Mouse (Mus musculus) adrenal gland, postnatal 4 days (tissue): ENCODE results near the gene Zfp738. TPM values are rescaled to one million over a fixed set of nuclear protein-coding genes. Genes with fewer than 3 reads are reported as not detected.
"Not testable (repeated sequence)": the region's sequence is repeated elsewhere in the genome, so short reads cannot be mapped to it uniquely, and the experiment has no call there.

Source experiments
- DNase-seq, 2 experiments: peaks; one replicate each; pipeline ENCODE4 v3.0.0; 2021 to 2022; ENCODE audit warnings: low spot score in 2 of 2, mixed read lengths in 2 of 2
- long read RNA-seq, 2 experiments: library from polyadenylated mRNA; stranded (forward); transcript quantifications; one replicate each; pipeline ENCODE4 v2.0.0; 2021
- total RNA-seq, 2 experiments: library from RNA; stranded (reverse); gene quantifications; 2 replicates each; pipeline ENCODE4 v1.2.3; 2021

Gene Zfp738
- 10 to 100 TPM; 15.9 to 17.5 TPM for total RNA-seq
- long read RNA-seq, experiment 1, partial matches to known transcripts = 0 of 4 reads
- long read RNA-seq, experiment 1, other reads (novel, unspliced or antisense) = 2 of 4 reads
- long read RNA-seq, experiment 2, full-length matches to known transcripts = 5 of 6 reads
- long read RNA-seq, experiment 2, partial matches to known transcripts = 0 of 6 reads
- long read RNA-seq, experiment 2, other reads (novel, unspliced or antisense) = 1 of 6 reads

GRCm38 (mm10) chr13:67686971-67687370 lies at the start of gene Zfp738:
Gene Zfp738, minus strand, starts transcription at chr13:67687071.
- DNase-seq = no peak

- not testable (repeated sequence) for DNase-seq
These were observed 47.5 kb upstream of the Zfp738 start for GRCm38 (mm10) chr13:67734391-67734790.

- DNase-seq = not testable (repeated sequence)
These were observed 42.6 kb upstream of the Zfp738 start for GRCm38 (mm10) chr13:67729441-67729840.

DNA sequence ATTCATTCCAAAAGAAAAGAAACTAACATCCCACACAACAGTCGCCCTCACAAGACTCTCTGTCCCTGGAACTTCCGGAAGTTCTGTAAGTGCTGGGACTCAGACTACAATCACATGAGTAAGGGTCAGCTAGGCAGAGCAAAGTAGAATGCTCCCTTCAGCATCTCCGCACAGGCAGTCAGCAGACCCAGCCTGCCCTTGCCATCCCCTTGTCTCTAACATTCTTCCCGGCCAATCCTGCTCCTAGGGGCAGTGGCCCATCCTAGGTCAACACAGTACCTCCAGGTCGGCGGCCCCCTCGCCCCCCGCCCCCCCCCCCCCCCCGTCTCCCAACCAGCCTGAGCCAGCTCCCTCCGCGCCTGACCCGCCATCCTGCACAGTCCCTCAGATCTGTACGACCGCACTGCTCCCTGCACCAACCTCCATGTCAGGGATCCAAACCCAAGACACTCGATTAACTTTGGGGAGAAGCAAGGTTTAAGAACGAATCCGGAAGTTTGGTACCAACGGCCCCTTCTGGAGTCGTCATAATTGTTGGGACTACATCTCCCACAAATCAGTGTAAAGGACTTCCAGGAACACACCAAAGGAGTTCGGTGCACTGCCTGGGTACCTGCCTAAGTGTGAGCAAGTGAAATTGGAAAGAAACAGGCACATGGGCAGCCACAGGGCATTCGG lies 41.9 kb upstream of the Zfp738 start, which contains the start of gene Zfp65:
Zfp65 (minus strand) TSS at position 533 of the 678 bp plus-strand sequence.
- DNase-seq = peak; percentile 9 to 20

DNA sequence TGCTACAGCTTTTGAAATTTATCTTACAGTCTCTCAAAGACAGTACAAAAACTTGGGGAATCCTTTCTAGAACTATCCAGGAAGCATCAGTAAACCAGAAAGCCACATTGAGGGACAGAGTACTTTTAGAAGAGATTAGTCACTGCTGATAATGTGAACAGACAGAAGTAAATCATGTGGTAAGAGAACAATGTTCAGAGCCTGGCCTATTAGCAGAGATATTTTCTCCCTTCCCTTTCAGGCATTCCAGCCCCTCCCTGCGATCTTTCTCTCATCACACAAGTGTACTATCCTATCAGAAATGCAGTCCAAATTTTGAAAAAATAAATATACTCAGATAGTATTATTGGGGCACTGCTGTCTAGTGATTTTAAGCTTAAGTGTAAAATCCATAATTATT lies 41.2 kb upstream of the Zfp738 start:
- no peak for DNase-seq

DNA sequence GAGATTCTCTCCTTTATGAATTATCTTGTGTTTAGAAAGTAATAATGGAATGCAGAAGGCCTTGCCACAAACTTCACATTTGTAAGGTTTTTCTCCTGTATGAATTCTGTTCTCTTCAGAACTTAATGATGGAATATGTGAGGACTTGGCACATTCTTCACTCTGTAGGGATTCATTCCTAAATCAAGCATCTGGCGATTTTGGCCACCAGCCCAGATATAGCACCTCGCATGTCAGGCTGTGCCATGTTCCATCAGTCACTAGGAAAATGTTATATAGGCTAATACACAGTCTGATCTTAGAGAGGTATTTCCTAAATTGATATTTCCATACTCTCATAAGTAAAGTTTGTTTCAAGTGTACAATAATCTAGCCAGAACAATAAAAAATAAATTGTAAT lies 38.5 kb upstream of the Zfp738 start:
- not testable (repeated sequence) for DNase-seq

DNA sequence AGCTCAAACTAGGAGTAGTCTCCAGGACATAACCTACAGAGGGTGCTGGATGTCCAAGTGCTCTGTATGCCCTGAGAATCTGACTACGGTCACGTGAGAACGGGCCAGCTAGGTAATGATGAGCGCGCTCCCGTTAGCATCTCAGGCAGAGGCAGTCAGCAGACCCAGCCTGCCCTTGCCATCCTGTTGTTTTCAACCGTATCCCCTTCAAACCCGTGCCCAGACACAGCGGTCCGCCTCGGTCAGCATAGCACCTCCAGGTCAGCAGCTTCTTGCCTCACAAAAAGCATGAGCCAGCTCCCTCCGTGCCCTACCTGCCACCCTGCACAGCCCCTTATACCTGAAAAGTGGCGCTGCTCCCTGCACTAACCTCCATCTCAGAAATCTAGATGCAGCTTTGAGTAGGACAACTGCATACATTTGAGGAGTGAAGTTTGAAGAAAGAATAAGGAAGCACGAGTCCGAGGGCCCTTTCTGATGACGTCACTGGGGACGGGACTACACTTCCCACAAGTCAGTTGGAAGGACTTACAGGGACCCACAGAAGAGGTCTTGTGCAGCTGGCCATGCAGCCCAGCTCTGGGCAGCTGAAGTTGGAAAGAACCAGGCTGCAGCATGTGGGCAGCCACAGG lies 37.1 kb upstream of the Zfp738 start:
- peak; percentile 57 to 71 for DNase-seq

- not testable (repeated sequence) for DNase-seq
These were observed 3.0 kb downstream of the Zfp738 start for GRCm38 (mm10) chr13:67683841-67684240.

DNA sequence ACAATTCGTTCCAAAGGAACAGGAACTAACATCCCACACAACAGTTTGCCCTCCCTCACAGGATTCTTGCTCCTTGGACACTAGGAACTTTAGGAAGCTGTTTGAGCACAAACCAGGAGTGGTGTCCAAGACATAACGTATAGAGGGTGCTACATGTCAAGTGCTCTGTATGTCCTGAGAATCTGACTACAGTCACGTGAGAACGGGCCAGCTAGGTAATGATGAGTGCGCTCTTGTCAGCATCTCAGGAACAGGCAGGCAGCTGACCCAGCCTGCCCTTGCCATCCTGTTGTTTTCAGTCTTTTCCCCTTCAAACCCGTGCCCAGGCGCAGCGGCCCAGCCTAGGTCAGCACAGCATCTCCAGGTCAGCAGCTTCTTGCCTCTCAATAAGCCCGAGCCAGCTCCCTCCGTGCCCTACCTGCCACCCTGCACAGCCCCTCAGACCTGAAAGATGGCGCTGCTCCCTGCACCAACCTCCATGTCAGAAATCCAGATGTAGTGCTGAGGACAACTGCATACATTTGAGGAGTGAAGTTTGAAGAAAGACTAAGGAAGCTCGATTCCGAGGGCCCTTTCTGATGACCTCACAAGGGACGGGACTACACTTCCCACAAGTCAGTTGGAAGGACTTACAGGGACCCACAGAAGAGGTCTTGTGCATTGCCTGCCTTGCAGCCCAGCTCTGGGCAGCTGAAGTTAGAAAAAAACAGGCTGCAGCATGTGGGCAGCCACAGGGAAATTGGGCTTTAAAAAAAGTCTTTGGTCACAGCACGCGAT lies 3.7 kb downstream of the Zfp738 start:
- DNase-seq = peak; percentile 24 to 50

GRCm38 (mm10) chr13:67674902-67675301 lies 12.0 kb downstream of the Zfp738 start:
- DNase-seq = no peak

GRCm38 (mm10) chr13:67652496-67652895 lies 34.4 kb downstream of the Zfp738 start:
- no peak for DNase-seq

GRCm38 (mm10) chr13:67637294-67638007 lies 49.4 kb downstream of the Zfp738 start, which contains the start of the genes Gm49345 and Zfp729a:
Gene Gm49345, minus strand, starts transcription at chr13:67637769.
Gene Zfp729a, minus strand, starts transcription at chr13:67637791.
- peak; percentile 24 to 62 for DNase-seq

DNA sequence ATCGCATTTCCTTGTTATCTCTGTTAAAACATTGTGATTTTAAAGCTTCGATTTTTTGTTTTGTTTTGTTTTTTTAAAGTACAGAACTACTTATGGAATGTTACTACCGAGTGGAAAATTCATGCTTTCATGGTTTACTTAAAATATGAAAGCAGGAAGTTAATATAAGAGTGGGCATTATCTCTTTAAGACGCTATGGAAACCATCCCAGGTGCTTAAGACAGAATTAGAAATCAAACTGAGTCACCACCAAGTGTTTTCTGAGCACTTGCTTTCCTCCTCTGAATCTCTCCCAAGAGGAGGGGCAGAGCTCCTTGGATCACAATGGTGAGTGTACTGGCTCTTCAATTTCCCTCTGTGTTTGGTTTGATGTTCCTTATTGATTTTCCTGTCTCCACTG lies 76.8 kb downstream of the Zfp738 start:
- no peak for DNase-seq

DNA sequence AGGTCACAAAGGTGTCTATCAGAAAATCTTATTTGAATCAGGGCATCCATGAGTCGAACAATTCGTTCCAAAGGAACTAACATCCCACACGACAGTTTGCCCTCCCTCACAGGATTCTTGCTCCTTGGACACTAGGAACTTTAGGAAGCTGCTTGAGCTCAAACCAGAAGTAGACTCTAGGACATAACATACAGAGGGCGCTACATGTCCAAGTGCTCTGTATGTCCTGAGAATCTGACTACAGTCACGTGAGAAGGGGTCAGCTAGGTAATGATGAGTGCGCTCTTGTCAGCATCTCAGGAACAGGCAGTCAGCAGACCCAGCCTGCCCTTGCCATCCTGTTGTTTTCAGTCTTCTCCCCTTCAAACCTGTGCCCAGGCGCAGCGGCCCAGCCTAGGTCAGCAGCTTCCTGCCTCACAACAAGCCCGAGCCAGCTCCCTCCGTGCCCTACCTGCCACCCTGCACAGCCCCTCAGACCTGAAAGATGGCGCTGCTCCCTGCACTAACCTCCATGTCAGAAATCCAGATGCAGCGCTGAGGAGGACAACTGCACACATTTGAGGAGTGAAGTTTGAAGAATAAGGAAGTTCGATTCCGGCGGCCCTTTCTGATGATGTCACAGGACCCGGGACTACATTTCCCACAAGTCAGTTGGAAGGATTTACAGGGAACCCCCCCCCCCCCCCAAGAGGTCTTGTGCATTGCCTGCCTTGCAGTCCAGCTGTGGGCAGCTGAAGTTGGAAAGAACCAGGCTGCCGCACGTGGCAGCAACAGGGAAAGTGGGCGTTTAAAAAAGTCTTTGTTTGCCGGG lies 77.6 kb downstream of the Zfp738 start, which contains the start of gene Zfp729b:
Zfp729b (minus strand) TSS at position 642 of the 811 bp plus-strand sequence.
- DNase-seq = peak; percentile 44 to 77

Other genes with a start within 250 kb of the Zfp738 start
- 10 to 100 TPM; 14.9 to 15.5 TPM for gene Zfp874a, start 235.4 kb downstream of the Zfp738 start, total RNA-seq
- 10 to 100 TPM; 14.2 to 16.1 TPM for gene Zfp874b, start 202.8 kb downstream of the Zfp738 start, total RNA-seq
- gene Zfp58, start 186.5 kb downstream of the Zfp738 start, total RNA-seq = 1 to 10 TPM; 8.4 to 8.5 TPM
- gene Gm26965, start 160.9 kb downstream of the Zfp738 start, total RNA-seq = not detected
- 10 to 100 TPM; 18.7 to 23.0 TPM for gene Zfp87, start 160.9 kb downstream of the Zfp738 start, total RNA-seq
- 10 to 100 TPM; 10.4 to 11.8 TPM for gene Zfp748, start 133.2 kb downstream of the Zfp738 start, total RNA-seq
- gene Zfp729b, start 77.4 kb downstream of the Zfp738 start, total RNA-seq = 1 to 10 TPM; 9.0 to 9.1 TPM
- gene Gm49345, start 49.3 kb downstream of the Zfp738 start, total RNA-seq = 1 to 10 TPM in 1 of 2 experiments, under 1 TPM in 1; 0.51 to 1.0 TPM
- 1 to 10 TPM; 7.6 to 8.2 TPM for gene Zfp729a, start 49.3 kb downstream of the Zfp738 start, total RNA-seq
- 10 to 100 TPM; 12.8 to 12.9 TPM for gene Zfp65, start 42.1 kb upstream of the Zfp738 start, total RNA-seq
- gene Zfp85, start 68.2 kb upstream of the Zfp738 start, total RNA-seq = 1 to 10 TPM; 8.3 TPM
- 1 to 10 TPM; 2.4 to 2.8 TPM for gene Zfp493, start 92.6 kb upstream of the Zfp738 start, total RNA-seq
- gene Zfp273, start 126.7 kb upstream of the Zfp738 start, total RNA-seq = 1 to 10 TPM; 8.0 to 8.9 TPM
- gene Gm10037, start 144.0 kb upstream of the Zfp738 start, total RNA-seq = 1 to 10 TPM; 2.3 to 3.4 TPM
- gene BC048507, start 176.3 kb upstream of the Zfp738 start, total RNA-seq = not detected